Mouse (Mus musculus) frontal cortex, adult 2 months (tissue): ENCODE results near the gene Fbxo31. TPM values are rescaled to one million over a fixed set of nuclear protein-coding genes. Genes with fewer than 3 reads are reported as not detected.
A peak's percentile ranks its signal among the peaks of the same experiment; 100 is the strongest.
"Not testable (repeated sequence)": the region's sequence is repeated elsewhere in the genome, so short reads cannot be mapped to it uniquely, and the experiment has no call there.

ENCODE experiments used
- DNase-seq, 2 experiments: peaks; one replicate each; pipeline ENCODE4 v3.0.0; 2022; ENCODE audit warnings: low spot score in 1 of 2; ENCODE audit errors: extremely low spot score in 1 of 2
- polyA plus RNA-seq: library from polyadenylated mRNA; depleted of rRNA; stranded (reverse); fragments of >200 nt; gene quantifications from 2 replicates; pipeline ENCODE4 v1.2.3, GENCODE M21; 2012; rRNA removed

Gene Fbxo31
- 70.9 and 77.2 TPM in 2 replicates for polyA plus RNA-seq

- DNase-seq: peak; percentile 93 to 98
Observed at GRCm38 (mm10) chr8:121578676-121579451, at the start of gene Fbxo31. TSS of gene Fbxo31 (minus strand) at chr8:121578806.

- no peak for DNase-seq
Observed at GRCm38 (mm10) chr8:121623043-121623442, 44.4 kb upstream of the Fbxo31 start.

GRCm38 (mm10) chr8:121621879-121622278 is 43.3 kb upstream of the Fbxo31 start:
- DNase-seq: no peak

- DNase-seq: no peak
Observed at GRCm38 (mm10) chr8:121620801-121621516, 42.4 kb upstream of the Fbxo31 start.

GRCm38 (mm10) chr8:121619401-121619995 is 40.9 kb upstream of the Fbxo31 start:
- DNase-seq: no peak

GRCm38 (mm10) chr8:121613419-121613818 is 34.8 kb upstream of the Fbxo31 start:
- no peak for DNase-seq

GRCm38 (mm10) chr8:121609916-121610315 is 31.3 kb upstream of the Fbxo31 start:
- no peak for DNase-seq

GRCm38 (mm10) chr8:121609251-121609650 is 30.6 kb upstream of the Fbxo31 start:
- no peak for DNase-seq

GRCm38 (mm10) chr8:121607661-121608060 is 29.1 kb upstream of the Fbxo31 start:
- DNase-seq: no peak

GRCm38 (mm10) chr8:121603801-121604200 is 25.2 kb upstream of the Fbxo31 start:
- no peak for DNase-seq

- DNase-seq: peak; percentile 50 to 89
Observed at GRCm38 (mm10) chr8:121602860-121603259, 24.3 kb upstream of the Fbxo31 start.

- DNase-seq: no peak
Observed at GRCm38 (mm10) chr8:121602411-121602810, 23.8 kb upstream of the Fbxo31 start.

GRCm38 (mm10) chr8:121599842-121600241 is 21.2 kb upstream of the Fbxo31 start:
- no peak for DNase-seq

GRCm38 (mm10) chr8:121598892-121599291 is 20.3 kb upstream of the Fbxo31 start:
- DNase-seq: peak in 1 of 2 experiments; percentile 83

GRCm38 (mm10) chr8:121598190-121598589 is 19.6 kb upstream of the Fbxo31 start:
- no peak for DNase-seq

- DNase-seq: not testable (repeated sequence)
Observed at GRCm38 (mm10) chr8:121597492-121597891, 18.9 kb upstream of the Fbxo31 start.

- DNase-seq: no peak
Observed at GRCm38 (mm10) chr8:121593983-121594382, 15.4 kb upstream of the Fbxo31 start.

GRCm38 (mm10) chr8:121593293-121593692 is 14.7 kb upstream of the Fbxo31 start:
- no peak for DNase-seq

GRCm38 (mm10) chr8:121591178-121592066 is 12.8 kb upstream of the Fbxo31 start:
- DNase-seq: no peak
